Mouse (Mus musculus): ENCODE measurements at regions not wholly inside any gene's neighbourhood (a gene's known extent, or its start where the extent isn't known, plus 50 kb on each side); places are given as distances from the start of the nearest gene placed in this dataset.

DNA sequence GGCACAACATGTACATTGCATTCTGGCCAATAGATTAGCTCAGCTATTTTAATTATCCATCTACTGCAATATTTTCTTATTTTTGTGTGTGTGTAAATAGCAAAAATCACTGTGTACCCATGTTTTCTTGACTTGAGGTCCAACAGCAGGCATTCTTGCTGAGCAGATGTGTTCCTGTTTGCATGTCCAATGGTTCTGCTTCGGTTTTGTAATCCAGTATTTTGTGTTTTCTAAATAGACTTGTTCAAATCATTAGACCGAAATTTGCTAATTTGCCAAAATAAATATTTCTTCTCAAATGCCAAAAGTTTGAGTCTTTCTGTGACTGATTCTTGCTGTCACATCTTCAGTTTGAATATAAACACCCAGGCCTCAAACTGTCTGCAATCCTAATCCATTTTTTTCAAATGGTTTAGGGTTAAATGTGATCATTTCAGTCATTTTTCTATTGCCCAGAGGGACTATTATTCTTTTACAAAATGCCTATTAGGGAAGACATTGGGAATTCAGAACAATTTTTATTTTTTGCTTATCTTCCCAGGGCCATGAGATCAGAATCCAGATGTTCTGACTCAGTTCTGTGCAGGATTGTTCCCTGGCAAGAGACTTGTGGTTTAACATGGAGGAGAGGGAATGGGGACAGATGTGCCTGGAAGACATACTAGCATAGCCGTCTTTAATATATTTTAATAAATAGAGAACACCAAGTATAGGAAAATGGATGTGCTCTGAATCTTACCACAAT lies 341.3 kb upstream of the Adamts5 start:
- TF ChIP-seq CHD2 (IDR thresholded peaks at IDR 0.05; ENCODE audit: low read depth, low read length) (no peak), ZC3H11A (IDR thresholded peaks at IDR 0.05; ENCODE audit: borderline replicate concordance, low read depth, low read length) (no peak), HCFC1 (IDR thresholded peaks at IDR 0.05; ENCODE audit: borderline replicate concordance, insufficient read depth, low read length) (no peak)

Measured in ES-E14 (cell line).